Mouse (Mus musculus): Measurements from ENCODE around the gene Dmxl2.

The Dmxl2 gene

GRCm38 (mm10) chr9:54316363-54316762 lies 185.1 kb downstream of the Dmxl2 start:
- DNase-seq (ENCODE audit: low read depth, low spot score), result no peak

Measured in A20 (cell line).